Mouse (Mus musculus) neural tube, embryonic 13.5 days (tissue): ENCODE results near the gene Gm20388. TPM values are rescaled to one million over a fixed set of nuclear protein-coding genes. Genes with fewer than 3 reads are reported as not detected.

Source experiments
- ATAC-seq: fragments of 200-750 bp; cut with Nextera tagmentation; 2 replicates; pipeline ENCODE4 v1.8.0; 2017; ENCODE audit warnings: low read depth, mild to moderate bottlenecking, moderate TSS enrichment, moderate library complexity
- H3K27ac ChIP-seq: fragments of 300-500 bp; sonication (generic); replicated peaks from 2 replicates; pipeline ENCODE4 v1.5.1; 2015; ENCODE audit warnings: moderate library complexity, mild to moderate bottlenecking, inconsistent platforms
- H3K27me3 ChIP-seq: fragments of 300-500 bp; sonication (generic); 2 replicates; pipeline ENCODE4 v1.6.1; 2015; ENCODE audit warnings: mild to moderate bottlenecking, inconsistent platforms
- H3K36me3 ChIP-seq: fragments of 300-500 bp; sonication (generic); 2 replicates; pipeline ENCODE4 v1.6.1; 2015; ENCODE audit warnings: mild to moderate bottlenecking, inconsistent platforms
- H3K4me1 ChIP-seq: fragments of 300-500 bp; sonication (generic); replicated peaks from 2 replicates; pipeline ENCODE4 v1.6.1; 2015; ENCODE audit warnings: inconsistent platforms
- H3K4me2 ChIP-seq: fragments of 300-500 bp; sonication (generic); 2 replicates; pipeline ENCODE4 v1.6.1; 2015; ENCODE audit warnings: inconsistent platforms, mild to moderate bottlenecking, moderate library complexity
- H3K4me3 ChIP-seq: fragments of 300-500 bp; sonication (generic); 2 replicates; pipeline ENCODE4 v1.5.1; 2015; ENCODE audit warnings: mild to moderate bottlenecking, inconsistent platforms
- H3K9ac ChIP-seq: fragments of 300-500 bp; sonication (generic); 2 replicates; pipeline ENCODE4 v1.6.1; 2015; ENCODE audit warnings: moderate library complexity, mild to moderate bottlenecking, inconsistent platforms
- H3K9me3 ChIP-seq: fragments of 300-500 bp; sonication (generic); 2 replicates; pipeline ENCODE4 v1.6.1; 2016; ENCODE audit warnings: inconsistent platforms
- WGBS: fragments of 180-500 bp; shearing (Covaris S2); methylation state at CpG from one replicate; pipeline ENCODE4 v1.1.7; 2015; 5-methylcytosine and 5-hydroxymethylcytosine counted together
- polyA plus RNA-seq: library from polyadenylated mRNA; unstranded; fragments of >200 nt; fragmentation: Nextera tagmentation; extraction: Ambion mirVana; gene quantifications from 2 replicates; pipeline ENCODE4 v1.2.1, GENCODE M21; 2015

Gene Gm20388
- polyA plus RNA-seq, 1 experiment from 2014 or later, result 0.27 TPM

DNA sequence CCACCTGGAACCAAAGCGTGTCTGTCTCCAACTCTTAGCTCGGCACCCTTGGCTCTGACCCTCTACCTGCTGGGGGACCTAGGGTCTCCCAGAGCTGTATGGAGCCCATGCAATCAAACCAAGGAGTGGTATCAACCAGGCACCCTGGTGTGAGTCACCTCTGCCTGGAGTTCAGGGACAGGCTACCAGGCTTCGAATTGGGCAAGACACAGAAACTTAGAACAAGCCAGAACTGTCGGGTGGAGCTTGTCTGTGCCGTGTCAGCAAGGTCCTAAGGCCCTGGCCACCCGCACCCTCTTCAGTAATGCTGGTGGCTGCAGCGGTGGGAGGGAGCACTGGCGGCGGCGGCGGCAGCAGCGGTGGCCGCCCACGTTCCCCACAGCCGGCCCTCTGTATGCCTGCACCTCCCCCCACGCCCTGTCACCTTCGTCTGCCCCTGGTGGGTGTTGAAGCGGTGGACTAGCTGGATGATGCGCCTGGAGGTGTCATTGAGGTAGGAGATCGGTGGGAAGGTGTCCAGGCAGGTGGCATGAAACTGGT lies 2526.0 kb downstream of the Gm20388 start:
- no peak for ATAC-seq
- no peak overlapping the region for H3K27ac ChIP-seq
- H3K27me3 ChIP-seq, result no peaks in the 10 kb centered on the region; the same call in 1 of the 2 replicates
- no peak overlapping the region for H3K4me2 ChIP-seq
- no peak overlapping the region for H3K4me3 ChIP-seq
- H3K4me1 ChIP-seq, result peaks cover 17% of the 10 kb centered on the region
- no peaks in the 10 kb centered on the region for H3K9me3 ChIP-seq
- WGBS, result 88% methylated on average over 20 of the region's 20 CpGs
- no peak overlapping the region for H3K9ac ChIP-seq
- H3K36me3 ChIP-seq, result peaks cover 69% of the 10 kb centered on the region

DNA sequence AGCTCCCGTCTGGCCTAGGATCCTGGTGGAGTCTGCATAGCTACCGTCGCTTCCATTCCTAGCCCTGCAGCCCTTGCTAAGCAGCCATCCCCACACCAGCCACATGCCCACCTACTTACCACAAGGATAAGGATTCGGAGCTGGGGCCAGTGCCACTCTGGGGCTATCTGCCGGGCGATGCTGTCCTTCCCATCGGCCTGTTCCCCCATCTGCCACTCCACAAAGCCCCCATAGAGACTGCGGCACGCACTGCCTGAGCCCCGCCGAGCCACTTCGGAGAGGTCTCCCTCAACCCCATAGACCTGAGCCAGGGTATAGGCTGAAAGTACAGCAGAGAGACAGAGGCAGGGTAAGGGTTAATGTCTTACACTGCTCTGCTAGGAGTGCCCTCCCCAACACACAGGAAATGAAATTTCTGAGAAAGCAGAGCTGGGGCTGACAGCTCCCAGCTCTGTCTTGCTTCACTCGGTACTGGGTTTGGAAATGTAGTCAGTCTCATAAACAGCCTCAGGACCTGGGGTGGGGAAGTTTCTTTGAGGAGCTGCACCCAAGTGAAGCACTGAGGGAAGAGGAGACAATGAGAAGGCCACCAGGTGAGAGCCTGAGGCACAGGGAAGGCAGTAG lies 2527.2 kb downstream of the Gm20388 start:
- WGBS, result 90% methylated on average over 13 of the region's 13 CpGs
- H3K36me3 ChIP-seq, result peaks cover 69% of the 10 kb centered on the region
- no peak overlapping the region for H3K4me3 ChIP-seq
- H3K4me1 ChIP-seq, result peaks cover 17% of the 10 kb centered on the region
- H3K27ac ChIP-seq, result no peak overlapping the region
- H3K9ac ChIP-seq, result no peak overlapping the region
- no peaks in the 10 kb centered on the region for H3K9me3 ChIP-seq
- ATAC-seq, result no peak
- H3K4me2 ChIP-seq, result no peak overlapping the region
- no peaks in the 10 kb centered on the region; the same call in 1 of the 2 replicates for H3K27me3 ChIP-seq

DNA sequence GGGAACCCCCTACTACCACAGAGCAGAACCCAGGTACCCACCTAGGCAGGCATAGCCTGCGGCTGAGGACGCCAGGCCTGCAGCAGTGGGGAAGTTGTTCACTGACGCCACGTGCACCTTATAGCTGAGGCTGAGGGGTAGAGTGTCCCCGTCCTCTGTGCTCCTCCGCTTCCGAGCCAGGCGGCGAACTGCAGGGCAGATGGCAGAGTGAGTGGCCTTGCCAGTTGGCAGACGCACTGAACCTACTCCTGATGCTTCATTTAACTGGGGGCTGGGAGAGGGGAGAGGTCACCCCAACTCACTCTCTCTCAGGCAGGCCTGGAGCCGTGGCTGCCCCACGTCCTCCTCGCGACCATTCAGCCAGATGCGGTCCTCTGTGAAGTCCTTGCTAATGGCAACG lies 2528.7 kb downstream of the Gm20388 start:
- no peak for ATAC-seq
- Histone ChIP-seq H3K36me3 (peaks cover 56% of the 10 kb centered on the region), H3K27me3 (no peaks in the 10 kb centered on the region), H3K4me1 (peaks cover 13% of the 10 kb centered on the region), H3K9ac (no peak overlapping the region), H3K4me2 (no peak overlapping the region), H3K9me3 (no peaks in the 10 kb centered on the region), H3K27ac (no peak overlapping the region), H3K4me3 (no peak overlapping the region)
- WGBS, result 96% methylated on average over 16 of the region's 16 CpGs

DNA sequence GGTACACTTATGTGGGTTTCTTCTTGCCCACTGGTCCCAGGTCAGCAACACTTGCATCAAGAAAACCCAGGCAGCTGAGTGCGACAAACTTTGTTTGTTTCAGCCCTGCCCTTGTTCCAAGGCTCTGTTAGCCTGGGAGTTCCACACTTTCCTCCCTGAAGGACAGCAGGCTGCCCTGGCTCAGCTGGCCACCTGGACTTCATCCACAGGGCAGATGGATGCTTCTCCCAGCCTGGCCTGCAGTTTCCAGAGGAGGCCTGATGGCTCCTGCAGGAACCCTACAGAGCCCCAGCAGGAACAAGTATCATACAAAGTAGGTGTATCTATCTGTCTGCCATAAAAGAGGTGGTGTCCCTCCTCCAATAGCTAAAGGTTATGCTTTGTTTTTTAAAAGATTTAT lies 2530.7 kb downstream of the Gm20388 start:
- H3K27ac ChIP-seq, result no peak overlapping the region
- no peak for ATAC-seq

DNA sequence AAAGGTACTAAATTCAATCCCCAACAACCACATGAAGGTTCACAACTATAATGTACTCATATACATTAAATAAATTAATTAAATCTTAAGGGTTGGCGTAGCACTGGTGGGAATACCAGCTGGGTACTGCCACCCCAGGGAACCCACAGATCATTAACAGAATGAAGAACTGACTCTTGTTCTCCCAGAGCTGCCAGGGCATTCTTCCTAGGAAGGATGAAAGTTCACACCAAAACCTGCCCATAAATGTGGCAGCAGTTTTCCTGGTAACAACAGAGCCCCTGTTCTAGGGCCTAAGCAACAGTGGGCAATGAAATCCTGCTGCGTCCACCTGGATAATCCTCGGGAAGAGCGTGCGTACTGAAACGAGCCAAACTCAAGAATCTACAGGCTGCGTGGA lies 2531.7 kb downstream of the Gm20388 start:
- peak overlapping the region; percentile 88 for H3K27ac ChIP-seq
- H3K36me3 ChIP-seq, result peaks cover 26% of the 10 kb centered on the region
- ATAC-seq, result no peak
- H3K9ac ChIP-seq, result peak overlapping the region; percentile 84
- H3K4me1 ChIP-seq, result peaks cover 34% of the 10 kb centered on the region
- 14% methylated on average over 7 of the region's 7 CpGs for WGBS
- H3K9me3 ChIP-seq, result no peaks in the 10 kb centered on the region
- peak overlapping the region; percentile 65 for H3K4me3 ChIP-seq
- H3K4me2 ChIP-seq, result peak overlapping the region; percentile 90
- no peaks in the 10 kb centered on the region for H3K27me3 ChIP-seq

More for the DNA sequence above, 2530.7 kb downstream of the Gm20388 start:
- H3K4me2 ChIP-seq, result no peak overlapping the region
- no peak overlapping the region for H3K4me3 ChIP-seq
- WGBS, result 95% methylated on average over 1 of the region's 1 CpGs
- peaks cover 36% of the 10 kb centered on the region for H3K36me3 ChIP-seq
- H3K4me1 ChIP-seq, result peaks cover 33% of the 10 kb centered on the region
- no peak overlapping the region for H3K9ac ChIP-seq
- H3K9me3 ChIP-seq, result no peaks in the 10 kb centered on the region
- H3K27me3 ChIP-seq, result no peaks in the 10 kb centered on the region

DNA sequence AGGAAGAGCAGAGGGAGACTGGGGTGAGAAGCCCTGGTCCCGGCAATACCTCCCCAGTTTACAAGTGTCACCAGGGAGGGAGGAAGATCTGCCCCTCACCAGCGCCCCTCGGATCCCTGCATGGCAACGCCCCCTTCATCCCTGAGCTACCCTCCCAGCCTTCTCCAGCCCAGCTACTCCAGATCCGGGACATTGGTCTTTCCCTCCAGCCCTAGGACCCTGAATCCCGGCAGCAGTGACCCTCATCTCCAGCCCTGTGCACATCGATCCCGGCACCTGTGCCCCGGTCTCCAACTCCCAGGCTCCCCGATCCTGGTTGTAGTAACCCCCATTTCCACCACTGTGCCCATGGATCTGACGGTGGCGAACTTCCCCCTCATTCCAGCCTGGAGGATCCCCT lies 2532.1 kb downstream of the Gm20388 start:
- peak overlapping the region; percentile 88 for H3K27ac ChIP-seq
- H3K4me2 ChIP-seq, result peak overlapping the region; percentile 90
- H3K27me3 ChIP-seq, result no peaks in the 10 kb centered on the region
- peak overlapping the region; percentile 65 for H3K4me3 ChIP-seq
- no peaks in the 10 kb centered on the region for H3K9me3 ChIP-seq
- peak overlapping the region; percentile 84 for H3K9ac ChIP-seq
- H3K4me1 ChIP-seq, result peaks cover 34% of the 10 kb centered on the region
- under 1% methylated on average over 12 of the region's 12 CpGs for WGBS
- H3K36me3 ChIP-seq, result peaks cover 21% of the 10 kb centered on the region
- peak; percentile 47; the same call in 1 of the 2 replicates for ATAC-seq

DNA sequence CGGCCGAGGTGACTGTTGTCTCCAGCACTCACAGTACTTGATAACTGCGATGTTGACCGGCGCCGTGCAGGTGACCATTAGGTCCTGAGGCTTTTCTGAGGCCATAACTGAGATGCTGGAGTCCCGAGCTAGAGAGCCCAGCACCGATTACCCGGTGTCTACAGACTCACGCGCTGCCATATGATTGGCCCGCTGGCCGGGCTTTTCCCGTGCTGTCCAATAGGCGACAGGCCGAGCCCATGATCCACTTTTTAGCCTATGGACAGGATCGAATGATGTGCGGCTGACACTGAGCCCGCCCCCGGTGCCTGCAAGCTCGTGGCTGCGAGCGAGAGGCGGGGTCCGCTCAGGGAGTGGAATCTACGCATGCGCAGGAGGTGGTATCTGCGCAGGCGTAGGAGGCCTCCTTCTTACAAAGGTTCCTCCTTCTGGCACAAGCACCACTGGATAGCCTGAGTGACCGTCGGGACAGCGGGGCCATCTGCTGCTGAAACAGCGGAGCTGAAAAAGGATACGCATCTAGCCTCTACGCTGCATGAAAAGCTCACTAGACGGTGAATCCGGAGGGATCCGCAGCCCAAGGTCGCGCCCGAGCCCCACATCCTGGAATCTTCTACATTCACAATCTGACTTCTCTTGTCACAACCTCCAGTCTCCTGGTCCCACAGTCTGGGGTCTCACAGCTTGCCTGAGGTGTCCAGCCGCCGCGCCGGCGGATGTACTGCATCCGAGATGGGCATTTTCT lies 2532.8 kb downstream of the Gm20388 start, which contains the start of gene Mvd:
Gene Mvd (minus strand): TSS at position 161 of the 745 bp plus-strand sequence.
- peak within 1 kb of the TSS; percentile 84 for H3K9ac ChIP-seq
- no peaks in the 10 kb centered on the region for H3K27me3 ChIP-seq
- peak; percentile 98 for ATAC-seq
- H3K4me2 ChIP-seq, result peak within 1 kb of the TSS; percentile 90
- no peaks in the 10 kb centered on the region for H3K9me3 ChIP-seq
- peak within 1 kb of the TSS; percentile 65 for H3K4me3 ChIP-seq
- WGBS, result under 1% methylated on average over 47 of the region's 47 CpGs
- peaks cover 15% of the 10 kb centered on the region for H3K36me3 ChIP-seq
- peaks cover 34% of the 10 kb centered on the region for H3K4me1 ChIP-seq
- H3K27ac ChIP-seq, result peak within 1 kb of the TSS; percentile 97

DNA sequence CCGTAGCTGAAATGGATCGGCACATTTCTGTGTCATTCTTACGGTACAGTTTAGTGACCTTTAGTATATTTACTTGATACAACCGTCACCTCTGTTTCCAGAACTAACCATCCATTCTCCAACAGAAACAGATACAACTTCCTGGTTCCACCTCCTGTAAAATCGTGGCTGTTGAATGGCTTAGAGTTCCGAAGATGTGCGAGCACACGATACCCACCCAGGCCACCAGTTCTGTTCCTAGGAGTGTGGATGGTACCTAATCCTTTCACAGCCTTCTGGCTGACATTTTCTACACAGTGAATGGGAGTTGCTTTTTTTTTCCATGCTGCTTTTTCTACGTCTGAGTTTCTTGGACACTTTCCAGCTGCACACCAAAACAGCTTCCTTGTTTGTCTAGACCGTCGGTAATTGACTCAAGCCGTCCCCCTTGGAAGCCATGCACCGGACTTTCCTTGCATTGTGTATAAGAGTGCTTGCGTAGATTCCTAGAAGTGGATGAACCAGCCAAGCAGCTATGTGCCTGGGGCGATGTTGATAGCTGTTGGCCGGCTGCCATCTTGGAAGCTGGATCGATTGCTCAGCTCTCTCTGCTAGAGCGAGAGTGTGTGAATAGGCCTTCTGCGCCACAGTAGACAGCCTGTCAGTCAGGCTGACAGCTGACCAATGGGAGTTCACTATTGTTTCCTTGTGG lies 2533.6 kb downstream of the Gm20388 start:
- WGBS, result 12% methylated on average over 19 of the region's 19 CpGs
- no peaks in the 10 kb centered on the region for H3K9me3 ChIP-seq
- H3K9ac ChIP-seq, result peak overlapping the region; percentile 83
- H3K4me1 ChIP-seq, result peaks cover 34% of the 10 kb centered on the region
- H3K36me3 ChIP-seq, result peaks cover 9% of the 10 kb centered on the region
- H3K4me3 ChIP-seq, result peak overlapping the region; percentile 65
- no peaks in the 10 kb centered on the region for H3K27me3 ChIP-seq
- H3K27ac ChIP-seq, result peak overlapping the region; percentile 97
- H3K4me2 ChIP-seq, result peak overlapping the region; percentile 57
- ATAC-seq, result peak; percentile 38; the same call in 1 of the 2 replicates

DNA sequence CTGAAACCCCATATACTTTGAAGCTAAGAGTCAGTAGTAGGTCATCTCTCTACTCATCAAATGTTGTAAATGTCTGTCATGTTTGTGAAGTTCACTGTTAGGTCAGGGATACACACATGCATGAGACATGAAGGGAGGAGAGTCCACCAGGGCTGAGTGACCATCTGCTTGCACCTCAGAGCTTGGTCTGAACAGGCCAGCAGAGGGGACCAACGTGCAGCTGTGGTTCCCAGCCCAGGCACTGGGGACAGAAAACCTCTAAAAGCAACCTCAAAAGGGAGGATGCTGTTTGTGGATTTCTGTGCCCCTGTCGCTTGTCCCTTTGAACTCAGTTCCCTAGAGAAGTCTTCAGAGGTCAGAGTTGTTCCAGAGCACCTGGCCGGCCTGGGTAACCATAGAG lies 2534.6 kb downstream of the Gm20388 start:
- H3K27me3 ChIP-seq, result no peaks in the 10 kb centered on the region
- H3K9me3 ChIP-seq, result no peaks in the 10 kb centered on the region
- peak overlapping the region; percentile 57 for H3K4me2 ChIP-seq
- 71% methylated on average over 3 of the region's 3 CpGs for whole genome bisulfite sequencing
- no peak for ATAC-seq
- H3K27ac ChIP-seq, result peak overlapping the region; percentile 97
- peak overlapping the region; percentile 83; the same call in 1 of the 2 replicates for H3K9ac ChIP-seq
- H3K4me3 ChIP-seq, result peak overlapping the region; percentile 65; the same call in 1 of the 2 replicates
- peaks cover 34% of the 10 kb centered on the region for H3K4me1 ChIP-seq
- H3K36me3 ChIP-seq, result no peaks in the 10 kb centered on the region

DNA sequence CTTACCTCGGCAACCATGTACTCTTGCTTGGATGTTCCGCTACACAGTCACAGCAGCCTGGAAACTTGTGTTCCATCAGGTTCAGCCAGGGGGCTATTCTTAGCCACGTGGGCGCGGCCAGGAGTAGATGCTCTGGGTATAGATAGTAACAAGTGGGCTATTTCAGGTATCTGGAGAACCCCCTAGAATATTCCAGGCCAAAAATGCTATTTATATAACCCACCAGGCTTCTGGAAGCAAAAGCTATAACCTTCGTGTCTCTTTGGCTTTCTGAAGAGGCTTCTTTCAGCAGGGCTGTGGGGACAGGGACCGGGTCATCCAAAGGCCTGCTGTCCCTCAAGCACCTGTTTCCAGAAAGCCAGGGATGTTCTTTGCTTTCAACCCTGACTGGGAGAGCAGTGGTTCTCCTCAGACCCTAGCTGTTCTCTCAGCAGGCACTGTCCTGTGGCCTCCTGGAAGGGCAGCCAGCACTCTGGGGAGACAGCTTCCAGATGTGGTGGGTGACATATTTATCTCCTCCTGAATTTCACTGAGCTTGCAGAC lies 2540.6 kb downstream of the Gm20388 start:
- H3K4me1 ChIP-seq, result peaks cover 2% of the 10 kb centered on the region; the same call in 1 of the 2 replicates
- 81% methylated on average over 7 of the region's 7 CpGs for WGBS
- no peak overlapping the region for H3K4me3 ChIP-seq
- peaks cover 9% of the 10 kb centered on the region; the same call in 1 of the 2 replicates for H3K27me3 ChIP-seq
- no peaks in the 10 kb centered on the region for H3K9me3 ChIP-seq
- H3K27ac ChIP-seq, result no peak overlapping the region
- no peaks in the 10 kb centered on the region for H3K36me3 ChIP-seq
- no peak overlapping the region for H3K9ac ChIP-seq
- ATAC-seq, result no peak
- no peak overlapping the region for H3K4me2 ChIP-seq

DNA sequence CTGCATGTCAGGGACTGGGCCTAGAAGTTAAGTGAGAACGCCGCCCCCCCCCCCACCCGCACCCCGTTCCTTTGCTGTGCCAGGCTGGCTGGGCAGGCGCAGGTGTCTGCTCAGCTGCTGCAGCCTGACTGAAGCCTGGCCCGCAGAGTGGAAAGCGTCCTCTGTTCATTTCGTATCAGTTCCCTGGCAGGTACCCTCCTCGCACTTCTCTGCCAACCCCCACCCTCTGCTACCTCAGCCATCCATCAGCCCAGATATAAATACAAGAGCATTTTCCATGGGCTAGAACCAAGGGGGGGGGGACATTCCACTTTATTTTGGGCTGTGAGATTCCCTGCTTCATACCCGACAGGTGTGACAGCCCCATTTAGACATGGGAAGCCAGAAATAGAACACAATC lies 2541.5 kb downstream of the Gm20388 start:
- WGBS, result 83% methylated on average over 10 of the region's 10 CpGs
- no peak overlapping the region for H3K27ac ChIP-seq
- no peak overlapping the region for H3K4me2 ChIP-seq
- H3K4me3 ChIP-seq, result no peak overlapping the region
- no peaks in the 10 kb centered on the region for H3K36me3 ChIP-seq
- H3K9ac ChIP-seq, result no peak overlapping the region
- no peaks in the 10 kb centered on the region for H3K4me1 ChIP-seq
- H3K27me3 ChIP-seq, result peaks cover 18% of the 10 kb centered on the region
- ATAC-seq, result no peak
- no peaks in the 10 kb centered on the region for H3K9me3 ChIP-seq
